Mouse (Mus musculus): ENCODE data around the gene Lrrc4b.

Gene Lrrc4b

DNA sequence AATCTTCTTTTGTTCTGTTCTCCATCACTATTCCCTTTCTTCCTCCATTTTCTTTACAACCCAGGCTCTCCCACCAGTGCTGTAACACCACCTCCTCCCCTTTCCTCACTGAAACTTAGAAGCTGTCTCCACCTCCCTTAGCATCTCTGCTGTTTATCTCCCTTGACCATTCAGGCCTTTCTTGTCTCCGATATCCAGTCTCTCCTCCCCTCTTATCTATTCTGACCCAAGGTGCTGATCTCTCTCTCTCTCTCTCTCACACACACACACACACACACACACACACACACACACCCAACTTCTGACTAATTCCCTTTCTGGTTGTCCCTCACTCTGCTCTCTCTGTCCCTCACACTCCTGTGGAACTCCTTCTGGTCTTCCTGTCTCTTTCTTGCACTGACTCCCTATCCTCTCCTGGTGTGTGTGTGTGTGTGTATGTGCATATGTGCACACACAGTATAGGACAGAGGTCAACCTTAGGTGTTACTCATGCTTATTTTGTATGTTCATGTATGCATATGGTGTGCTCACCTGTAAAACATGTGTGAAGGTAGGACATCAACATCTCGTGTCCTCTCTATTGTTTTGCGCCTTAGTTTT, 54.1 kb downstream of the Lrrc4b start:
- Histone ChIP-seq H3K27me3 (ENCODE audit: control insufficient read depth, insufficient read depth, low read length, poor library complexity, severe bottlenecking) (no peaks in the 10 kb centered on the region; the same call in none of the 2 replicates), H3K36me3 (ENCODE audit: control insufficient read depth, insufficient read depth, low read length, poor library complexity, severe bottlenecking) (no peaks in the 10 kb centered on the region)
- no peak for DNase-seq (ENCODE audit: low read depth, low spot score)

DNA sequence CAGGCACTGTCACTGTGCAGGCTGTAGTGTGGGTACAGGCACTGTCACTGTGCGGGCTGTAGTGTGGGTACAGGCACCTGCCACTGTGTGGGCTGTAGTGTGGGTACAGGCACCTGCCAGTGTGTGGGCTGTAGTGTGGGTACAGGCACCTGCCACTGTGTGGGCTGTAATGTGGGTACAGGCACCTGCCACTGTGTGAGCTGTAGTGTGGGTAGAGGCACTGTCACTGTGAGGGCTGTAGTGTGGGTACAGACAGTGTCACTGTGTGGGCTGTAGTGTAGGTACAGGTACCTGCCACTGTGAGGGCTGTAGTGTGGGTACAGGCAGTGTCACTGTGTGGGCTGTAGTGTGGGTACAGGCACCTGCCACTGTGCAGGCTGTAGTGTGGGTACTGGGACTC, 55.3 kb downstream of the Lrrc4b start:
- Histone ChIP-seq H3K36me3 (ENCODE audit: control insufficient read depth, insufficient read depth, low read length, poor library complexity, severe bottlenecking) (no peaks in the 10 kb centered on the region), H3K27me3 (ENCODE audit: control insufficient read depth, insufficient read depth, low read length, poor library complexity, severe bottlenecking) (no peaks in the 10 kb centered on the region; the same call in none of the 2 replicates)
- DNase-seq (ENCODE audit: low read depth, low spot score) = no peak

DNA sequence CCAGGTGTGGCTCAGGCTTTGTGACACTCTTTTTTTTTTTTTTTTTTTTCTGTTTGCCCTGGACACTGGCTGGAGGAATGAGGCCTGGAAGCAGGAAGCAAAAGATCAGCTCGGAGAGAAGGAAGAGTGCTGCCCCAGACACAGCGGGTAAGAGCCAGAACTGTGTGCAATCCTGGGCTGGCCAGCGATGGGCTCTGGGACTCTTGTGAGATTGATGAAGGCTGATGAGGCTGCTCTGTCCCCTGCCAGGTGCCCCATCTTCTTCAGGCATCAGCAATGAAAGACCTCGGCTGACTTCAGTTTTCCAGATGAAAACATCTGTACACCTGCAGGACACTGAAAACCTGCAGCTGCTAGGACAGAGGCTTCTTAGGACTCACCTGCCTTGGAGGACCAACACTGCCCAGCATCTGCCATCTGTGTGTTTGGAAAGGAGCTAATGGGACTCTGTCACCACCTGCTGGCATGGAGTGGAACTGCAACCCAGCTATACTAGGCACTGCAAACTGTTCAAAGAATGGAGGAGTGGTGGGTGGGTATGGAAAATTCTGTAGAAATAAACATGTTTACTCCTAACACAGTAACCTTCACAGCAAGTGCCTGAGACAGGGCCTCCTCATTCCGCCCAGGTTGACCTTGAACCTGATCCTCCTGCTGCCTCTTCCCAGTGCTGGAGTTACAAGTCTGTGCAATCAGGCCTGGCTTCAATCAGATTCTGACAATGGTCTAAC, 56.2 kb downstream of the Lrrc4b start:
- Histone ChIP-seq H3K36me3 (ENCODE audit: control insufficient read depth, insufficient read depth, low read length, poor library complexity, severe bottlenecking) (no peaks in the 10 kb centered on the region), H3K27me3 (ENCODE audit: control insufficient read depth, insufficient read depth, low read length, poor library complexity, severe bottlenecking) (no peaks in the 10 kb centered on the region; the same call in none of the 2 replicates)
- DNase-seq (ENCODE audit: low read depth, low spot score) = peak; percentile 88

- peaks cover 2% of the 10 kb centered on the region; the same call in 1 of the 2 replicates for H3K36me3 ChIP-seq (ENCODE audit: control insufficient read depth, insufficient read depth, low read length, poor library complexity, severe bottlenecking)
- no peaks in the 10 kb centered on the region; the same call in none of the 2 replicates for H3K27me3 ChIP-seq (ENCODE audit: control insufficient read depth, insufficient read depth, low read length, poor library complexity, severe bottlenecking)
- DNase-seq (ENCODE audit: low read depth, low spot score) = no peak
These were observed 56.9 kb downstream of the Lrrc4b start for GRCm38 (mm10) chr7:44485572-44486195.

DNA sequence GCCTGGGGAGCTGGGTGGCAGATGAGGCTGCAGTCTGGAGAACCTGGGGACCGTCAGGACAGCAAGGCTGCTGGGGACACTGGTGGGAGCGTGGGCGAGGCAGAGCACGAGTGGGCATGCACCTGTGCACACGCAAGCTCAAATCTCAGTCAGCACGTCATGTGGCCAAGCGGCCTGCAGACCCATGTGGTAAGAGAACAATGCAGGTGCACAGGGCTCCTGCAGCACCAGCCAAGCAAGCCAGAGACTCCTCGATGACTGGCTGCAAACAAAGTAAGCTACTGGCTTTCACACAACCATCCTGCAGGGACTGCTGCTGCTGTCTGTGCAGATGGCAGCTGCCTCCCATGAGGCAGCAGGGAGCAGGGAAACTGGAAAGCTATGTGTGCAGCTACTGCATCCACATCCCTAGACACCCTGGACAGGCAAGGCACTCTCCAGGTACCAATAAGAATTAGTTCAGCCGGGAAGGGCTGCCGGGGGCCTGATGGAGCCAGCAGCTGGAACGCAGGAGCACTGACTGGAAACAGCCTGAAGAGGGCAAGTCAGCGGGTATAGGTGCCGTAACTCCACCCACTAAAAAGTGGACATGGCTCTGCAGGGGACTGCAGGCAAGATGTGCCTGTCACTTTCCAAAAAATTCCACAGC, 58.2 kb downstream of the Lrrc4b start:
- no peak for DNase-seq (ENCODE audit: low read depth, low spot score)
- Histone ChIP-seq H3K27me3 (ENCODE audit: control insufficient read depth, insufficient read depth, low read length, poor library complexity, severe bottlenecking) (no peaks in the 10 kb centered on the region; the same call in 1 of the 2 replicates), H3K36me3 (ENCODE audit: control insufficient read depth, insufficient read depth, low read length, poor library complexity, severe bottlenecking) (peaks cover 10% of the 10 kb centered on the region)

DNA sequence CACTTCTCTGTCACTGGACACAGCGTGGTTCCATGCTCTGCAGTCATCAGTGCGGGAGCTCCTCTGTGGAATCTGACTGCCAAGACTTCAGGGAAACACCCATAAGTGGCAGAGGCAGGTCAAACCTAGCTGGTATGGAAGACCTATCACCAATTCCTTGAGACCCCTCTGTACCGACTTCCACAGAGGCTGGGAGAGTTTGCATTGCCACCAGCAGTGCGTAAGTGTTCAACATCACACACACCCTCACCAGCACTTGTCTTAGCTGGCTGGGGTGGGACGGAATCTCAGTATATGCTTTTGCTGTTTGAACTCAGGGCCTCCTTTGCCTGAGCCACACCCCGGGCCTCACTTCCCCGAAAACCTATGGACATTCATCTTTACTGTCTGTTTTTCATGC, 59.1 kb downstream of the Lrrc4b start:
- Histone ChIP-seq H3K36me3 (ENCODE audit: control insufficient read depth, insufficient read depth, low read length, poor library complexity, severe bottlenecking) (peaks cover 10% of the 10 kb centered on the region), H3K27me3 (ENCODE audit: control insufficient read depth, insufficient read depth, low read length, poor library complexity, severe bottlenecking) (no peaks in the 10 kb centered on the region; the same call in 1 of the 2 replicates)
- DNase-seq (ENCODE audit: low read depth, low spot score) = no peak

DNA sequence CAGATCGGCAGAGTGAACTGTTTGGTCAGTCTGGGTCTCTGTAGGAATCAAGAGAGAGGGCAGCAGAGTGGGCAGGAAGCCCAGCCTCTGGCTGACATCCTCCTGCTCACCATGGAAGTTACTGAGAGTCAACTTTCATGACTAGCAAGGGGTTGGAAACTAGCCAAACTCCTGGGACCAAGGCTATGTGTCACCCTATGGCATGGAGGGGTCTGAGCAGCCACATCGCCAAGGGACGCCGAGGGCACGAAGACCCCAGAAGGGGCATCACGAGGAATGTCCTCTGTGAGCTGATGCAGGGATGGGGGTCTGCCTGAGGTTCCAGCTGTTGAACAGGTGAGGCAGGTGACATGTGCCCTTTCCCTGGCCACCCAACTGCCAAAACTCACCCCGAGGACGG, 59.7 kb downstream of the Lrrc4b start:
- H3K27me3 ChIP-seq (ENCODE audit: control insufficient read depth, insufficient read depth, low read length, poor library complexity, severe bottlenecking) = no peaks in the 10 kb centered on the region; the same call in 1 of the 2 replicates
- no peak for DNase-seq (ENCODE audit: low read depth, low spot score)
- peaks cover 10% of the 10 kb centered on the region for H3K36me3 ChIP-seq (ENCODE audit: control insufficient read depth, insufficient read depth, low read length, poor library complexity, severe bottlenecking)

GRCm38 (mm10) chr7:44490281-44490680, 61.5 kb downstream of the Lrrc4b start:
- Histone ChIP-seq H3K27me3 (ENCODE audit: control insufficient read depth, insufficient read depth, low read length, poor library complexity, severe bottlenecking) (no peaks in the 10 kb centered on the region; the same call in 1 of the 2 replicates), H3K36me3 (ENCODE audit: control insufficient read depth, insufficient read depth, low read length, poor library complexity, severe bottlenecking) (peaks cover 10% of the 10 kb centered on the region)
- DNase-seq (ENCODE audit: low read depth, low spot score) = no peak

- Histone ChIP-seq H3K36me3 (ENCODE audit: control insufficient read depth, insufficient read depth, low read length, poor library complexity, severe bottlenecking) (peaks cover 10% of the 10 kb centered on the region), H3K27me3 (ENCODE audit: control insufficient read depth, insufficient read depth, low read length, poor library complexity, severe bottlenecking) (no peaks in the 10 kb centered on the region)
- DNase-seq (ENCODE audit: low read depth, low spot score) = no peak
These were observed 62.6 kb downstream of the Lrrc4b start for GRCm38 (mm10) chr7:44491391-44491790.

DNA sequence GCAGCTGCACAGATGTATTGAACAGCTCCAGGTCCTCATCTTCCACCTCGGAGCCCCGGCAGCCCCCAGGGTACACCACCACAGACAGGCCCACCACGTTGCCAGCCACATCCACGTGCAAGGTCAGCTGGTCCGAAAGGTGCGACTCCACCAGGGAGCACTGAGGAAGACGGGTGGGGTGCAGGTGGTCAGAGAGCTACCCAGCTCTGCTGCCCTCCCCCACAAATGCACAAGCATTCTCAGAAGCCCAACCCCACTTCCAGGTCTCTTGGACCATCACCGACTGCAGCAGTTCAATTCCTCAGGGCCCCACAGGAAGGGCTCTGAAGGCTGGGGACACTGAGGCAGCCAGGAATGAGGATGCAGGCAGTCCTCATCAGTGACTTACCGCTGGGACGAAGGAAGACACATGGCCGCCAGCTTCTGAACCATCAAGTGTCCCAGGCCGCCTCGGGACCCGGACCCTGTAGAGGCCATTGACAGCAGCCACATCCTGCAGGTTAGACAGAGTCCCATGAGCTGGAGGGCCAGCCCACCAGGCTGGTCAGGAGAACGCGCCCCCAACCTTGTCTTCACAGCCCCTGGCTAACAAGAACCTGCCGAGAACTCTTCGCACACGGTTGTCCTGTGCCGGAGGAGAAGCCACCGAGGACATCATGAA, 63.5 kb downstream of the Lrrc4b start:
- DNase-seq (ENCODE audit: low read depth, low spot score) = no peak
- H3K36me3 ChIP-seq (ENCODE audit: control insufficient read depth, insufficient read depth, low read length, poor library complexity, severe bottlenecking) = peaks cover 10% of the 10 kb centered on the region
- no peaks in the 10 kb centered on the region for H3K27me3 ChIP-seq (ENCODE audit: control insufficient read depth, insufficient read depth, low read length, poor library complexity, severe bottlenecking)

DNA sequence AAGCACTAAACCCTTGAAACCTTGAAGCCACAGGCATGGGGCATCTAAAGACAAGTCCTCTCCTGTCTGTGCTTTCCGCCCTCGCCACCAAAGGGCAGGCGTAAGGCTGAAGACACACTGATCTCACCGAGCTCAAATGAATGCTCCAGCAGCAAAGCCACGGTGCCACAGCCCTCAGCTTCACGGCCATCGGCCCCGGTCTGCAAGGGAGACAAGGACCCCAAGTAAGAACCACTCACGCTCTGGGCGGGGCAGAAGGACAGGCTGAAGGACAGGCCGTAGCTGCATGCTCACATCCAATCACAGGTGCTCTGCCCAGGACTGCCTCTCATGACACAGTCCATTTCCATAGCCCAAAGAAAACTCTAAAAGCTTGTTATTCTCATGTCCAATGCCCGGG, 65.9 kb downstream of the Lrrc4b start:
- Histone ChIP-seq H3K36me3 (ENCODE audit: control insufficient read depth, insufficient read depth, low read length, poor library complexity, severe bottlenecking) (peaks cover 10% of the 10 kb centered on the region), H3K27me3 (ENCODE audit: control insufficient read depth, insufficient read depth, low read length, poor library complexity, severe bottlenecking) (no peaks in the 10 kb centered on the region)
- no peak for DNase-seq (ENCODE audit: low read depth, low spot score)

GRCm38 (mm10) chr7:44495086-44495485, 66.3 kb downstream of the Lrrc4b start:
- Histone ChIP-seq H3K36me3 (ENCODE audit: control insufficient read depth, insufficient read depth, low read length, poor library complexity, severe bottlenecking) (peaks cover 10% of the 10 kb centered on the region), H3K27me3 (ENCODE audit: control insufficient read depth, insufficient read depth, low read length, poor library complexity, severe bottlenecking) (no peaks in the 10 kb centered on the region)
- DNase-seq (ENCODE audit: low read depth, low spot score) = no peak

DNA sequence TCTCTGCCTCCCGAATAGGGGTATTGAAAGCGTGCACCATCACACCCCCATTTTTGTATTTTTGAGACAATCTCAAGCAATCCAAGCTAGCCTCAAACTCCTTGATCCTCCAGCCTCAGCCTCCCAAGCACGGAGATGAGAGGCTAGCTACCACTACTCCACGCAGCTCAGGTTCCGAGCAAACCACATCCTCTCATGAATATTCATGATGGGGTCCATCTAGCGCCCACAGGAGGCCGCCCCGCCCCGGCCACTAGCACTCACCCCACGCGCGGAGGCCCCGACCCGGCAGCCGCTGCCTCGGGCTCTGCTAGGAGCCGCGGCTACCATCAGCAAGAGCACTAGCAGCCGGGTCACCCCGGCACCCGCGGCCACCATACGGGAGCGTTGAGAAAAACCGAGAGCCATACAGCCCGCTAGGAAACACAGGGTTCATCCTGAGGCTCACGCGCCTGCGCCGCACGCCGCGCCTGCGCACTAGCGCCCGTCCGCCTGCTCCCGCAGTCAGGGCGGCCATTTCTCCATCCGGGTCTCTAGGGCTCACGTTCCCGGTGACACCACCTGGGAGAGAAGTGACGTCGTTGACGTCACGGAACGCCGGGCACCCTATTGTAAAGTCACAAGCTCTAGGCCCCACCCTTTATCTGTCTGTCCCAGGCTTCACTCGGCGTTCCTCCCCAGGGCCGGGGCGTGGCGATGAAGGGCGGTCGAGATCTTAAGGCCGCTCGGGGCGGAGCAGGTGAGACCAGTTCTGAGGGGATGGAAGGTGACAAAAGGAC, 67.4 kb downstream of the Lrrc4b start, which contains the start of the genes Emc10 and Fam71e1:
Gene Emc10, minus strand, starts transcription at position 538 of the 779 bp plus-strand sequence.
Gene Fam71e1, plus strand, starts transcription at position 590 of the 779 bp plus-strand sequence.
- H3K27me3 ChIP-seq (ENCODE audit: control insufficient read depth, insufficient read depth, low read length, poor library complexity, severe bottlenecking) = no peaks in the 10 kb centered on the region
- DNase-seq (ENCODE audit: low read depth, low spot score) = peak; percentile 100
- peaks cover 5% of the 10 kb centered on the region for H3K36me3 ChIP-seq (ENCODE audit: control insufficient read depth, insufficient read depth, low read length, poor library complexity, severe bottlenecking)

- Histone ChIP-seq H3K27me3 (ENCODE audit: control insufficient read depth, insufficient read depth, low read length, poor library complexity, severe bottlenecking) (no peaks in the 10 kb centered on the region), H3K36me3 (ENCODE audit: control insufficient read depth, insufficient read depth, low read length, poor library complexity, severe bottlenecking) (peaks cover 3% of the 10 kb centered on the region)
- DNase-seq (ENCODE audit: low read depth, low spot score) = no peak
These were observed 67.9 kb downstream of the Lrrc4b start for GRCm38 (mm10) chr7:44496771-44497109.

All from splenic B cell, adult 2 months (primary cell).